Mouse (Mus musculus): Measurements from ENCODE around the gene Nccrp1. TPM values are rescaled to one million over a fixed set of nuclear protein-coding genes. Genes with fewer than 3 reads are reported as not detected.
A peak's percentile ranks its signal among the peaks of the same experiment; 100 is the strongest.
"Not testable (repeated sequence)": the region's sequence is repeated elsewhere in the genome, so short reads cannot be mapped to it uniquely, and the experiment has no call there.

Nccrp1 gene
- polyA plus RNA-seq, 1 experiment from 2014 or later, result not detected

DNA sequence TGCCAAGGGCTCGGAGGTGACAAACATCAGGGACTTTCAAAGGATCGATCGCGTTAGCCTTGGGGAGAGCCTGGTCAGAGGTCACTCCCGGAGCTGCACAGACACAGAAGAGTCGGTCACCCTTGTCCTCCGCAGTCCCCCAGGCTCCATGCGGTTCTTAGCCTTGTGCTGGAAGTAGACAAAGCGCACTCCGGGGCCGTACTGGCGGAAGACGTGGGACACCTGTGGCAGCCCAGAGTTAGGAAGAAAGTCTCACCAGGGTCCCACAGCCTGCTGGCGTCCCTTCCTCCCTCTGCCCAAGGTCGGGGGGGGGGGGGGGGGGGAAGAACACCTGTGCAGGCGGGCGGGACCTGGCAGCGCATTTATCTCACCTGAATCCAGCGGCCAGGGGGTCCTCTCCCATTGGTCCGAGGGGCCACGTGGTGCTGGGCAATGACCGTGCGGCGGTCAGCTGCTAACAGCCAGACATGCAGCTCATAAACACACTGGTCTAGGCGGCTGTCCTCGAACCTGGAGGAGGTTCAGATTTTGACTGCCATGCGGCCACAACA lies 2.9 kb downstream of the Nccrp1 start:
- peak; percentile 68 for DNase-seq (ENCODE audit: low spot score)
- no peaks in the 10 kb centered on the region for H3K36me3 ChIP-seq (replicated peaks)
- WGBS, result 4% methylated on average over 27 of the region's 27 CpGs
- H3K9me3 ChIP-seq, result no peaks in the 10 kb centered on the region
- H3K27me3 ChIP-seq (replicated peaks; ENCODE audit: low read depth, poor library complexity, severe bottlenecking), result peaks cover 59% of the 10 kb centered on the region
- no peak overlapping the region; the same call in 1 of the 2 replicates for H3K27ac ChIP-seq (replicated peaks)
- H3K4me3 ChIP-seq, result peak overlapping the region; percentile 51
- H3K4me1 ChIP-seq, result peaks cover 43% of the 10 kb centered on the region

DNA sequence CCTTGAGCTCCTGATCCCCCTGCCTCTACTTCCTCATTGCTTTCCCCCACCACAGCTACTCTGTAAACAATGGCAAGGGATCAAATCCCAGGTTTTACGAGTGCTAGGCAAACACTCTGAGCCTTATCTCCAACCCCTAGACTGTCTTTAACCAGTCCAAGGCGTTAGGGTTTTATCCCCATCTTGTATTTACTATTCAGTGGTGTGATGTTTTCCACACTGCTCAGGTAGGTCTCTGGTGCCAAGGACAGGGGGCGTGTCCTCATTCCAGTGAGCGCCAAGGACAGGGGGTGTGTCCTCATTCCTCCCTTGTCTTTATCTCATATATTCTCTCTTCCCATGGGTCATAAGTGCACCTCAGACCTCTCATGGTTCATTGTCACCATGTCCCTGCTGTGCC lies 6.5 kb downstream of the Nccrp1 start, which contains the start of gene Sycn:
TSS of gene Sycn (plus strand) at position 360 of the 400 bp plus-strand sequence.
- no peak within 1 kb of the TSS for H3K4me3 ChIP-seq
- H3K36me3 ChIP-seq (replicated peaks), result no peaks in the 10 kb centered on the region
- 84% methylated on average over 4 of the region's 4 CpGs for WGBS
- DNase-seq (ENCODE audit: low spot score), result no peak
- peaks cover 27% of the 10 kb centered on the region for H3K27me3 ChIP-seq (replicated peaks; ENCODE audit: low read depth, poor library complexity, severe bottlenecking)
- H3K27ac ChIP-seq (replicated peaks), result no peak within 1 kb of the TSS
- H3K9me3 ChIP-seq, result no peaks in the 10 kb centered on the region
- H3K4me1 ChIP-seq, result peaks cover 21% of the 10 kb centered on the region

DNA sequence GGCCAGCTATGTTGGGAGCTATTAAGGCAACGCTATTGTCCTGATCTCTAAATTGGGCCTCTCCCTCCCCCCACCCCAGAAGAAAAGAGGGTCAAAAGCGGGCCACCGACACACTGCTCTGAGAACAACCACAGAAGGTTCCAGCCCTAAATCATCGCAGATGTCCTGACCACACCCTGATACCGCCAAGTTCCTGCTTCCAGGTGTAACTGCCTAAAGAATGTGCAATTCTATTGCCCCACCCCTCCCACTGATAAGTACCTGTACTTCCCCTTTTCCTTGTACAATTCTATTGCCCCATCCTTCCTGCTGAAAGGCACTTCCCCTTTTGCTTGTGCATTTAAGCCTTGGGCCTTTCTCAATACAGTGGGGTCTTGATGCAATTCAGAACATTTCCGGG lies 8.2 kb downstream of the Nccrp1 start:
- not testable (repeated sequence) for H3K9me3 ChIP-seq; H3K4me1 ChIP-seq; DNase-seq (ENCODE audit: low spot score); H3K36me3 ChIP-seq (replicated peaks); H3K4me3 ChIP-seq; H3K27ac ChIP-seq (replicated peaks)
- WGBS, result 89% methylated on average over 6 of the region's 6 CpGs
- H3K27me3 ChIP-seq (replicated peaks; ENCODE audit: low read depth, poor library complexity, severe bottlenecking), result peaks cover 11% of the 10 kb centered on the region

DNA sequence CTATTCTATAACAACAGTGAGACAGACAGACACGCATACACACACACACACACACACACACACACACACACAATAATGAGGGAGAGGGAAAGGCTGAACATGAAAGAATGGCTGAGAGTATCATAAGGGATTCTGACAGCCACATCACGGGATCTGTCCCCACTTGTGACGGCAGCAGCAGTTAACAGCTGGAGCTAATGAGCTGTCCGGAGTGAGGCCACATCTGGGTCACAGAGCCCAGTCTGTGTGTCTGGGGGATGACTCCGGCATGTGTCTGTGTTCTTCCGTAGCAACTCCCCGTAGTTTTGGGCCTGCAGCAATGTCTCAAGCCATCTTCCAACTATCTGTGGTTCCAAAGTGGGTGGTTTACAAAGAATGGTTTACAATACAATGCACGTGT lies 15.0 kb downstream of the Nccrp1 start:
- no peaks in the 10 kb centered on the region for H3K36me3 ChIP-seq (replicated peaks)
- WGBS, result 59% methylated on average over 8 of the region's 8 CpGs
- no peaks in the 10 kb centered on the region for H3K9me3 ChIP-seq
- peaks cover 7% of the 10 kb centered on the region for H3K4me1 ChIP-seq
- DNase-seq (ENCODE audit: low spot score), result no peak
- H3K27ac ChIP-seq (replicated peaks), result no peak overlapping the region
- peaks cover 5% of the 10 kb centered on the region; the same call in 1 of the 2 replicates for H3K27me3 ChIP-seq (replicated peaks; ENCODE audit: low read depth, poor library complexity, severe bottlenecking)
- no peak overlapping the region for H3K4me3 ChIP-seq

DNA sequence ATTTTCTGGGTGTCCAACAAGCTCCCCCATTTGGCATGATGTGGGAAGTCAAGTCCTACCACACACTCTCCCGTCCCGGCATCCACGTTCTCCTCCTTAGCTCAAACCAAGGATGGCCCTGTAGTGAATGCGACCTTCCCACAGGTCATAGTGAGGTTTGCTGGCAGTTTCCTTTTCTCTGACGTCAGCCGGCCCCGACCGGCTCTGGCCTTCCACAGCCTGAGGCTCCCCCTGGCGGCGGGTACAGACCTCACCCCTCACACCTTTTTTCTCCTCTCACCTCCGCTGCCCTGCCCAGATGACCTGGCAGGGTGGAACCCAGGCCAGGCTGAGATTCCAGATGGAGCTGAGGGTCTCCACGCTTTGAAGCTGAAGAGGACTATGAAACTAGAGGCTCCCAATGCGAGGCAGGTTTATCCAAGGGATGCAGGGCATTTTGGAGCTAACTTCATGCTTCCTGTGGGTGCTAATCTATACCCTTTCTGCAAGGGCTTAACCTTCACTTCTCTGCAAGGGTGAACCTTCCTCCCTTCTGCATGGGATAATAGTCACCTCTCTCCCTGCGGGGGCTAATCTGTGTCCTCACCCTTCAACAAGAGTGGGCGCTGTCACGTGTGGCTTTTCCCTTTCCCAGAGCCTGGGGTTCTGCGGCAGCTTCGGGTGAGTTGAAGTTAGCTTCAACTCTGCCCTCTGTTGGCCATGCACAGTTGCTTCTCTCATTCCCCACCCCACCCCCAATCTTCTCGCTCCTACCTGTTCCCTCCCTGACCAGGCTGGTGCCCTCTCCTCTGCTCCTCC lies 18.9 kb downstream of the Nccrp1 start:
- Histone ChIP-seq H3K36me3 (replicated peaks) (no peaks in the 10 kb centered on the region), H3K4me1 (peaks cover 7% of the 10 kb centered on the region), H3K27ac (replicated peaks) (no peak overlapping the region), H3K9me3 (no peaks in the 10 kb centered on the region), H3K27me3 (replicated peaks; ENCODE audit: low read depth, poor library complexity, severe bottlenecking) (peaks cover 5% of the 10 kb centered on the region; the same call in 1 of the 2 replicates), H3K4me3 (no peak overlapping the region)
- peak; percentile 88 for DNase-seq (ENCODE audit: low spot score)
- 5% methylated on average over 19 of the region's 19 CpGs for WGBS

DNA sequence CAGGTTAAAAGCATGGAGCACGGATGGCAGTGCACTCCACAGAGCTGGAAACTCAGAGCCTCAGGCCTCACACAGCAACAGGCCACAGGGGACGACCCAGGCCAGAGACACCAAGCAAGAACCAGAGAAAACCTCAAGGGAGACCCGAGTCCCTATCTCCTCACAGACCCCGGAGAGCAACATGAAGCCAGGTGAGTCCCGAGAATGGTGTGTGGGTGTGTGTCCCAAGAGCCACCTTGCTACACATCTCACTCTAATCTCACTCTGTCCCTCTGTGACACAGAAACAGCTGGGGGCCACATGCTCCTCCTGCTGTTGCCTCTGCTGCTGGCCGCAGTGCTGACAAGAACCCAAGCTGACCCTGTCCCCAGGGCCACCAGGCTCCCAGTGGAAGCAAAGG lies 24.5 kb downstream of the Nccrp1 start, which contains the start of gene Ifnl3:
TSS of gene Ifnl3 (plus strand) at position 301 of the 400 bp plus-strand sequence.
- not testable (repeated sequence) for H3K4me3 ChIP-seq; H3K27me3 ChIP-seq (replicated peaks; ENCODE audit: low read depth, poor library complexity, severe bottlenecking); H3K36me3 ChIP-seq (replicated peaks); H3K27ac ChIP-seq (replicated peaks); H3K4me1 ChIP-seq; DNase-seq (ENCODE audit: low spot score); H3K9me3 ChIP-seq
- 76% methylated on average over 5 of the region's 6 CpGs for WGBS

DNA sequence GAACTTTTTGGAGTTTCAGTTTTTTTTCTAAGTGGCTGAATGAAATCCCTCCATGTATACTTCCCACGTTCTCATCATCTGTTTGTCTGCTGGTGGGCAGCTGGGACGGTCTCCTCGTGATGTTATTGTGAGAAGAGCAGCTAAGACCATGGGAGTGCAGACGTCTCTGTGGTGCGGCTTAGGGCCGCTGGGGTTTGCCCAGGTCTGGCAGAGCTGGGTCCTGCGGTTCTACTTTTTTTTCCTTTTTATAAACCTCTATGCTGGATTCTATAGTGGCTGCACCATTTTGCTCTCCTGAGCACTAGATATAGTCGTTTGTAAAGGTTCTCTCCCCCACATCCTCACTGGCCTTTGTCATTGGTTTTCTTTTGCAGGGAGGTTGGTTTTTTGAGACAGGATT lies 35.6 kb downstream of the Nccrp1 start:
- Histone ChIP-seq H3K4me1 (no peaks in the 10 kb centered on the region), H3K9me3 (no peaks in the 10 kb centered on the region), H3K4me3 (no peak overlapping the region), H3K27ac (replicated peaks) (no peak overlapping the region), H3K36me3 (replicated peaks) (no peaks in the 10 kb centered on the region), H3K27me3 (replicated peaks; ENCODE audit: low read depth, poor library complexity, severe bottlenecking) (no peaks in the 10 kb centered on the region)
- WGBS, result 72% methylated on average over 8 of the region's 8 CpGs
- DNase-seq (ENCODE audit: low spot score), result no peak

DNA sequence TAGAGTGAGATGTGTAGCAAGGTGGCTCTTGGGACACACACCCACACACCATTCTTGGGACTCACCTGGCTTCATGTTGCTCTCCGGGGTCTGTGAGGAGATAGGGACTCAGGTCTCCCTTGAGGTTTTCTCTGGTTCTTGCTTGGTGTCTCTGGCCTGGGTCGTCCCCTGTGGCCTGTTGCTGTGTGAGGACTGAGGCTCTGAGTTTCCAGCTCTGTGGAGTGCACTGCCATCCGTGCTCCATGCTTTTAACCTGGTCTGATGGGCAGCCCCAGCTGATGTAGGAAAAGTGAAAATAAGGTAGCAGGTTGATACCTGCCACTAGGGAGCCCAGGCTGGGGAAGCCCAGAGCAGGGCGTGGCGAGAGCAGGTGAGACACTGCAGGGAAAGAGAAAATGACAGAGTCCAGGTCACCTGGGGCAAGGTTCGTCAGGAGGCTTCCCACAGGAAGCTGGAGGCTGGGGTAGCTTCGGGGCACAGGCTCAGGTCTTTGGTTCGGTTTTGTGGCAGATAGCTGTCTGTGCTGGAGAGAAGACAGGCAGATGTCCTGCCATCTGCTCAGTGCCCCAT lies 36.6 kb downstream of the Nccrp1 start, which contains the start of gene Ifnl2:
TSS of gene Ifnl2 (minus strand) at position 51 of the 570 bp plus-strand sequence.
- DNase-seq (ENCODE audit: low spot score); H3K27me3 ChIP-seq (replicated peaks; ENCODE audit: low read depth, poor library complexity, severe bottlenecking); H3K4me1 ChIP-seq; H3K9me3 ChIP-seq; H3K27ac ChIP-seq (replicated peaks); H3K36me3 ChIP-seq (replicated peaks); H3K4me3 ChIP-seq: not testable (repeated sequence)
- 65% methylated on average over 8 of the region's 8 CpGs for WGBS

DNA sequence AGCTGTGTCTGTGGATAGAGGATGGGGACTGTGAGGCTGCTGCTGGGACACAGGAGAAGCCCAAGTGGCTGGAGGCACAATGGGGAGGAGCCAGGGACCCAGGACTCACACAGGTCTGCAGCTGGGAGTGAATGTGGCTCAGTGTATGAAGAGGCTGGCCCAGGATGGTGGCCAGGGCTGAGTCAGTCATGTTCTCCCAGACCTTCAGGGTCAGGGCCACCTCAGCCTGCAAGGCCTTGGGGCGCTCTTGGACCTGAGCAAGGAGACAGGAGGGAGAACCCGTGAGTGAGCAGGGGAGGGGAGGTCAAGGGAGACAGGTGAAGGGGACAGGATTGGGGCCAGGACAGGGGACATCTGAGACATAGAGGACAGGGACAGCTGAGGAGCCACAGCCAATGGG lies 37.9 kb downstream of the Nccrp1 start:
- not testable (repeated sequence) for H3K4me3 ChIP-seq; H3K36me3 ChIP-seq (replicated peaks); H3K27me3 ChIP-seq (replicated peaks; ENCODE audit: low read depth, poor library complexity, severe bottlenecking); H3K4me1 ChIP-seq; DNase-seq (ENCODE audit: low spot score); H3K9me3 ChIP-seq; H3K27ac ChIP-seq (replicated peaks)
- WGBS, result 70% methylated on average over 2 of the region's 2 CpGs

DNA sequence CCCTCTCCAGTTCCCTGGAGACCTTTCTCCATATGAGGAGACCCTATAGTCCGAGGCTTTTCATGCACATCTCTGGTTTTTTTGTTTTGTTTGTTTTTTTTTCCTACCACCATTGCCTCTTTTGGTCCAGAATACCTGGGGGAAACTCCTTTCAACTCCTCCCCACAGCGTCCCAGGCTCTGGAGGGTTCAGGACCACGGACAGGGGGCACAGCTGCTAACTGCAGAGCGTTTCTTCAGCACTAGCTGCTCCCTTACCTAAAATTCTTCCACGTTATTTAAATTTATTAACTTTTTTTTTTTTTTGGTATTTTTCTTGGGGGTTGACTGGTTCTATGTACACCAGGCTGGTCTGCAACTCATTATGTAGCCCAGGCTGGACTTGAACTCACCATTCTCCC lies 41.5 kb downstream of the Nccrp1 start:
- peak; percentile 63 for DNase-seq (ENCODE audit: low spot score)

DNA sequence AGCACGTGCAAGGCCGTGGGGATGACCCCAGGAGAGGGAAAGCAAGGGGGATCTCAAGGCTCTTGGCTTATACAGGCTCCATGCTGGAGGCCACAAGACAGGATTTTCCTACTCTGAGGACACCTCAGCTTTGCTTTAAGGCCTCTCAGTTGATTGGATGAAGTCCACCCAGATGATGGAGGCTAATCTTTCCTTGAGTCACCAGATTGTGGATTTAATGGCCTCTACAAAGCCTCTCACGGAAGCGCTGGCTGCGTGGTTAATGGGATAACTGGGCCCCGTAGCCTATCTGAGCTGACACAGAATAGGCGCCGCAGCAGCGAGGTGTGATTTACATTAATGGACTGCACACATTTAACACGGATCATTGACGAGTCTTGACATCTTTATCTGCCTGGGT lies 51.6 kb downstream of the Nccrp1 start:
- 86% methylated on average over 11 of the region's 11 CpGs for WGBS
- H3K36me3 ChIP-seq (replicated peaks), result no peaks in the 10 kb centered on the region
- DNase-seq (ENCODE audit: low spot score), result no peak
- H3K4me3 ChIP-seq, result no peak overlapping the region
- no peaks in the 10 kb centered on the region for H3K27me3 ChIP-seq (replicated peaks; ENCODE audit: low read depth, poor library complexity, severe bottlenecking)
- no peaks in the 10 kb centered on the region; the same call in 1 of the 2 replicates for H3K9me3 ChIP-seq
- peaks cover 5% of the 10 kb centered on the region; the same call in 1 of the 2 replicates for H3K4me1 ChIP-seq
- H3K27ac ChIP-seq (replicated peaks), result no peak overlapping the region

More for the DNA sequence above, 41.5 kb downstream of the Nccrp1 start:
- Histone ChIP-seq H3K4me1 (no peaks in the 10 kb centered on the region), H3K36me3 (replicated peaks) (no peaks in the 10 kb centered on the region), H3K27ac (replicated peaks) (no peak overlapping the region), H3K9me3 (peaks cover 7% of the 10 kb centered on the region; the same call in 1 of the 2 replicates), H3K4me3 (no peak overlapping the region), H3K27me3 (replicated peaks; ENCODE audit: low read depth, poor library complexity, severe bottlenecking) (no peaks in the 10 kb centered on the region)
- 10% methylated on average over 5 of the region's 5 CpGs for WGBS

Measured in embryonic facial prominence, embryonic 10.5 days (tissue).